Mouse (Mus musculus): ENCODE results near the gene Ifna5. TPM values are rescaled to one million over a fixed set of nuclear protein-coding genes. Genes with fewer than 3 reads are reported as not detected.
A peak's percentile ranks its signal among the peaks of the same experiment; 100 is the strongest.
"Not testable (repeated sequence)": the region's sequence is repeated elsewhere in the genome, so short reads cannot be mapped to it uniquely, and the experiment has no call there.

The Ifna5 gene
- polyA plus RNA-seq (2012; ENCODE audit: insufficient read depth, insufficient read length, low replicate concordance, missing spikeins), result not detected in 2 replicates

DNA sequence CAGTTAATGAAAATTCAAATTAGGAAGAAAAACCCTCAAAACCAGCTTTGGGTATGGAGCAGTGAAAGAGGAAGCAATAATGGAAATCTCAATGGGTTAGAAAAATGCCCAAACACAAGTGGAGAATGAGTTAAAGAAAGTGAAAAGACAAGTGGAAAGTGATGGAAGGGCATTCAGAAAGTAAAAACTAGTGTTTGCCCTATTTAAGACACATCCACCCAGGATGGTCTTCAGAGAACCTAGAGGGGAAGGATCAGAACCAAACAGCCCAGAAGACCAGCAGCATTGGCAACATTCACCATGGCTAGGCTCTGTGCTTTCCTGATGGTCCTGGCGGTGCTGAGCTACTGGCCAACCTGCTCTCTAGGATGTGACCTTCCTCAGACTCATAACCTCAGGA lies at the start of gene Ifna5:
Gene Ifna5, plus strand, starts transcription at position 301 of the 400 bp plus-strand sequence.
- not testable (repeated sequence) for H3K4me1 ChIP-seq (ENCODE audit: control insufficient read depth, insufficient read depth, low read length); H3K27ac ChIP-seq (ENCODE audit: insufficient read depth, low read depth, low read length); H3K4me3 ChIP-seq (ENCODE audit: insufficient read depth, low read depth, low read length)
- WGBS, result 75% methylated on average over 1 of the region's 1 CpGs

DNA sequence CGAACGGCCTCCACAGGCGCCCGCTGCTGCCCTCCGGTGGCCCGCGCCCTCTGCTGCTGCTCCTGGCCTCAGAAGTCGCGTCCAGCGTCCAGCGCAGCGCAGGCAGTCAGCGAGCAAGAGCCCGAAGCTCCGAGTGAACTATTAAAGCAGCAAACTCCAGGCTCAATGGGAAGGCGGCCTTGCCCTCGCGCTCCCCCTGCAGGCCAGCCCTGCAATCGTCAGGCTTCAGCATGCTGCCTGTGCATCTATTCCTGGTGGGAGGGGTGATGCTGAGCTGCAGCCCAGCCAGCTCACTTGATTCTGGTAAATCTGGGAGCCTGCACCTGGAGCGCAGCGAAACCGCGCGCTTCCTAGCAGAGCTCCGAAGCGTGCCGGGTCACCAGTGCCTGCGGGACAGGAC lies 46.9 kb upstream of the Ifna5 start, which contains the start of gene Gm13277:
Gene Gm13277, plus strand, starts transcription at position 231 of the 400 bp plus-strand sequence.
- H3K4me3 ChIP-seq (ENCODE audit: insufficient read depth, low read depth, low read length); H3K27ac ChIP-seq (ENCODE audit: insufficient read depth, low read depth, low read length); H3K4me1 ChIP-seq (ENCODE audit: control insufficient read depth, insufficient read depth, low read length): not testable (repeated sequence)
- 0% methylated on average over 3 of the region's 28 CpGs for WGBS

GRCm38 (mm10) chr4:88791250-88791649 lies 44.1 kb upstream of the Ifna5 start, which contains the start of gene Gm13278:
TSS of gene Gm13278 (plus strand) at chr4:88791550.
- not testable (repeated sequence) for H3K4me1 ChIP-seq (ENCODE audit: control insufficient read depth, insufficient read depth, low read length); H3K27ac ChIP-seq (ENCODE audit: insufficient read depth, low read depth, low read length); H3K4me3 ChIP-seq (ENCODE audit: insufficient read depth, low read depth, low read length)
- no CpG with 5 or more reads among the region's 28 CpGs for WGBS

DNA sequence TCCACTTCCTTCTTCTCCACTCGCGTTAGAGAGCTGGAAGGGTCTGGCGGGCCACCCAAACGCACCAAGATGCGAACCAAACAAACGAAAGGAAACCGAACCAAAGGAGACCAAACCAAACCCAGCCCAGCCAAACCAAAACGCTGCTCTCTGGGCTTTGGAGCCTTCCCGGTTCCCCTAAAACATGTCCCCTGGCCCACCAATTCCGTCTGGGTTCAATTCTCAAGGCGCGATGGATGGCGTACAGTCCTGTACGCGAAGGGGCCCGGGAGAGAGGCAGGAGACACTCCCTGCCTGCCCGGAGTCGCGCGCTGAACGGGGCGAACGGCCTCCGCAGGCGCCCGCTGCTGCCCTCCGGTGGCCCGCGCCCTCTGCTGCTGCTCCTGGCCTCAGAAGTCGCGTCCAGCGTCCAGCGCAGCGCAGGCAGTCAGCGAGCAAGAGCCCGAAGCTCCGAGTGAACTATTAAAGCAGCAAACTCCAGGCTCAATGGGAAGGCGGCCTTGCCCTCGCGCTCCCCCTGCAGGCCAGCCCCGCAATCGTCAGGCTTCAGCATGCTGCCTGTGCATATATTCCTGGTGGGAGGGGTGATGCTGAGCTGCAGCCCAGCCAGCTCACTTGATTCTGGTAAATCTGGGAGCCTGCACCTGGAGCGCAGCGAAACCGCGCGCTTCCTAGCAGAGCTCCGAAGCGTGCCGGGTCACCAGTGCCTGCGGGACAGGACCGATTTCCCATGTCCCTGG lies 41.2 kb upstream of the Ifna5 start, which contains the start of gene Gm13275:
Gene Gm13275, plus strand, starts transcription at position 552 of the 740 bp plus-strand sequence.
- WGBS, result under 1% methylated on average over 14 of the region's 52 CpGs
- not testable (repeated sequence) for H3K4me3 ChIP-seq (ENCODE audit: insufficient read depth, low read depth, low read length); H3K27ac ChIP-seq (ENCODE audit: insufficient read depth, low read depth, low read length); H3K4me1 ChIP-seq (ENCODE audit: control insufficient read depth, insufficient read depth, low read length)

GRCm38 (mm10) chr4:88797097-88797496 lies 38.2 kb upstream of the Ifna5 start, which contains the start of gene Gm13279:
TSS of gene Gm13279 (plus strand) at chr4:88797397.
- not testable (repeated sequence) for H3K4me3 ChIP-seq (ENCODE audit: insufficient read depth, low read depth, low read length); H3K27ac ChIP-seq (ENCODE audit: insufficient read depth, low read depth, low read length); H3K4me1 ChIP-seq (ENCODE audit: control insufficient read depth, insufficient read depth, low read length)
- no CpG with 5 or more reads among the region's 28 CpGs for WGBS

DNA sequence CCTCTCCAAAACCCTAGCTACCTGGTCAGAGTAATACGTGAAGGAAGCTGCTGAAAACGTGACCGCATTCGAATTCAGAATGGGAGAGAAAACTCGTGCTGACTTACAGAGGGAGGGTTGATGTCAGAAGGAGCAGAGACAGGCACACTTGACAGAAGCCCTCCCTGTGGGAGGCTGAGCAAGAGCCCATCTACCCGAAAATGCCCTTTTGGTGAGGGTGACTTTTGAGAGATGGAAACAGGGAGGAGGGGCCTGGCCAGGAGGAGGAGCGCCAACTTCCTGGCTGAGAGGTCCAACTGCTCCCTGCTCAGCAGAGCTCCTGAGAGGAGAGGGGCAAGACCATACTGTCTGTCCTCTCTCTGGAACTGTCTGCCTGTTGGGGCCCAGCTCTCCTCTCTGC lies 36.0 kb upstream of the Ifna5 start, which contains the start of gene Gm13285:
Gene Gm13285, plus strand, starts transcription at position 301 of the 400 bp plus-strand sequence.
- WGBS, result 23% methylated on average over 6 of the region's 7 CpGs
- not testable (repeated sequence) for H3K4me3 ChIP-seq (ENCODE audit: insufficient read depth, low read depth, low read length); H3K27ac ChIP-seq (ENCODE audit: insufficient read depth, low read depth, low read length); H3K4me1 ChIP-seq (ENCODE audit: control insufficient read depth, insufficient read depth, low read length)

DNA sequence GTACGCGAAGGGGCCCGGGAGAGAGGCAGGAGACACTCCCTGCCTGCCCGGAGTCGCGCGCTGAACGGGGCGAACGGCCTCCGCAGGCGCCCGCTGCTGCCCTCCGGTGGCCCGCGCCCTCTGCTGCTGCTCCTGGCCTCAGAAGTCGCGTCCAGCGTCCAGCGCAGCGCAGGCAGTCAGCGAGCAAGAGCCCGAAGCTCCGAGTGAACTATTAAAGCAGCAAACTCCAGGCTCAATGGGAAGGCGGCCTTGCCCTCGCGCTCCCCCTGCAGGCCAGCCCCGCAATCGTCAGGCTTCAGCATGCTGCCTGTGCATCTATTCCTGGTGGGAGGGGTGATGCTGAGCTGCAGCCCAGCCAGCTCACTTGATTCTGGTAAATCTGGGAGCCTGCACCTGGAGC lies 32.4 kb upstream of the Ifna5 start, which contains the start of gene Gm13287:
Gene Gm13287, plus strand, starts transcription at position 301 of the 400 bp plus-strand sequence.
- H3K27ac ChIP-seq (ENCODE audit: insufficient read depth, low read depth, low read length); H3K4me3 ChIP-seq (ENCODE audit: insufficient read depth, low read depth, low read length); H3K4me1 ChIP-seq (ENCODE audit: control insufficient read depth, insufficient read depth, low read length): not testable (repeated sequence)
- WGBS, result no CpG with 5 or more reads among the region's 29 CpGs

DNA sequence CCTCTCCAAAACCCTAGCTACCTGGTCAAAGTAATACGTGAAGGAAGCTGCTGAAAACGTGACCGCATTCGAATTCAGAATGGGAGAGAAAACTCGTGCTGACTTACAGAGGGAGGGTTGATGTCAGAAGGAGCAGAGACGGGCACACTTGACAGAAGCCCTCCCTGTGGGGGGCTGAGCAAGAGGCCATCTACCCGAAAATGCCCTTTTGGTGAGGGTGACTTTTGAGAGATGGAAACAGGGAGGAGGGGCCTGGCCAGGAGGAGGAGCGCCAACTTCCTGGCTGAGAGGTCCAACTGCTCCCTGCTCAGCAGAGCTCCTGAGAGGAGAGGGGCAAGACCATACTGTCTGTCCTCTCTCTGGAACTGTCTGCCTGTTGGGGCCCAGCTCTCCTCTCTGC lies 30.1 kb upstream of the Ifna5 start, which contains the start of gene Gm13288:
Gene Gm13288, plus strand, starts transcription at position 301 of the 400 bp plus-strand sequence.
- H3K4me3 ChIP-seq (ENCODE audit: insufficient read depth, low read depth, low read length), result peak within 1 kb of the TSS; percentile 39
- H3K4me1 ChIP-seq (ENCODE audit: control insufficient read depth, insufficient read depth, low read length); H3K27ac ChIP-seq (ENCODE audit: insufficient read depth, low read depth, low read length): not testable (repeated sequence)
- no CpG with 5 or more reads among the region's 8 CpGs for WGBS

- not testable (repeated sequence) for H3K4me1 ChIP-seq (ENCODE audit: control insufficient read depth, insufficient read depth, low read length); H3K27ac ChIP-seq (ENCODE audit: insufficient read depth, low read depth, low read length)
- WGBS, result 0% methylated on average over 16 of the region's 34 CpGs
- H3K4me3 ChIP-seq (ENCODE audit: insufficient read depth, low read depth, low read length), result peak overlapping the region; percentile 39
Measured at GRCm38 (mm10) chr4:88805761-88806160, 29.6 kb upstream of the Ifna5 start.

- TF ChIP-seq POLR2A (IDR thresholded peaks at IDR 0.05; ENCODE audit: insufficient read depth, low read depth, low read length) (no peak), CTCF (IDR thresholded peaks at IDR 0.05; ENCODE audit: insufficient read depth, low read depth, low read length) (no peak)
- Histone ChIP-seq H3K4me1 (ENCODE audit: control insufficient read depth, insufficient read depth, low read length) (no peaks in the 10 kb centered on the region), H3K4me3 (ENCODE audit: insufficient read depth, low read depth, low read length) (no peak within 1 kb of the TSS), H3K27ac (ENCODE audit: insufficient read depth, low read depth, low read length) (no peak within 1 kb of the TSS)
- WGBS, result 72% methylated on average over 3 of the region's 3 CpGs
Measured at GRCm38 (mm10) chr4:88815928-88816327, 19.4 kb upstream of the Ifna5 start, which contains the start of gene Ifna7. TSS of gene Ifna7 (plus strand) at chr4:88816228.
